Mouse (Mus musculus) adrenal gland, postnatal 4 days (tissue): ENCODE results near the gene Dennd4b. TPM values are rescaled to one million over a fixed set of nuclear protein-coding genes. Genes with fewer than 3 reads are reported as not detected.
A peak's percentile ranks its signal among the peaks of the same experiment; 100 is the strongest.
"Not testable (repeated sequence)": the region's sequence is repeated elsewhere in the genome, so short reads cannot be mapped to it uniquely, and the experiment has no call there.

Experiments
- DNase-seq, 2 experiments: peaks; one replicate each; pipeline ENCODE4 v3.0.0; 2021 to 2022; ENCODE audit warnings: low spot score in 2 of 2, mixed read lengths in 2 of 2
- total RNA-seq, 2 experiments: library from RNA; stranded (reverse); gene quantifications; 2 replicates each; pipeline ENCODE4 v1.2.3; 2021

Gene Dennd4b
- total RNA-seq, 2 experiments from 2014 or later: 15.5 to 17.4 TPM

GRCm38 (mm10) chr3:90252659-90253058, 12.3 kb upstream of the Dennd4b start:
- not testable (repeated sequence) for DNase-seq

- not testable (repeated sequence) for DNase-seq
Observed at GRCm38 (mm10) chr3:90253174-90253573, 11.8 kb upstream of the Dennd4b start.

GRCm38 (mm10) chr3:90253653-90254418, 11.1 kb upstream of the Dennd4b start, which contains the start of gene Crtc2:
Gene Crtc2, plus strand, starts transcription at chr3:90254163.
- peak; percentile 54 to 89 for DNase-seq

GRCm38 (mm10) chr3:90254419-90255193, 10.4 kb upstream of the Dennd4b start:
- no peak for DNase-seq

- DNase-seq: no peak
Observed at GRCm38 (mm10) chr3:90255194-90255565, 9.8 kb upstream of the Dennd4b start.

- no peak for DNase-seq
Observed at GRCm38 (mm10) chr3:90255784-90256353, 9.1 kb upstream of the Dennd4b start.

GRCm38 (mm10) chr3:90256731-90257530, 8.1 kb upstream of the Dennd4b start:
- DNase-seq: no peak

- no peak for DNase-seq
Observed at GRCm38 (mm10) chr3:90258521-90258920, 6.5 kb upstream of the Dennd4b start.

GRCm38 (mm10) chr3:90263121-90263771, 1.7 kb upstream of the Dennd4b start:
- no peak for DNase-seq

GRCm38 (mm10) chr3:90264687-90265033, 325 bp upstream of the Dennd4b start:
- DNase-seq: no peak

GRCm38 (mm10) chr3:90265932-90266741, 1.2 kb downstream of the Dennd4b start:
- no peak for DNase-seq

- DNase-seq: no peak
Observed at GRCm38 (mm10) chr3:90266901-90267775, 2.2 kb downstream of the Dennd4b start.

GRCm38 (mm10) chr3:90268190-90268589, 3.2 kb downstream of the Dennd4b start:
- DNase-seq: no peak

GRCm38 (mm10) chr3:90268971-90269370, 4.0 kb downstream of the Dennd4b start:
- no peak for DNase-seq

GRCm38 (mm10) chr3:90270784-90271183, 5.8 kb downstream of the Dennd4b start:
- DNase-seq: no peak

- no peak for DNase-seq
Observed at GRCm38 (mm10) chr3:90272170-90272569, 7.2 kb downstream of the Dennd4b start.

- DNase-seq: no peak
Observed at GRCm38 (mm10) chr3:90273855-90274254, 8.9 kb downstream of the Dennd4b start.

- DNase-seq: no peak
Observed at GRCm38 (mm10) chr3:90275286-90275685, 10.3 kb downstream of the Dennd4b start.

GRCm38 (mm10) chr3:90276858-90277257, 11.9 kb downstream of the Dennd4b start:
- DNase-seq: no peak
